Mouse (Mus musculus) NIH3T3 (cell line): Measurements from ENCODE around the gene Chn2.

Experiments
- DNase-seq: peaks from one replicate; pipeline ENCODE4 v3.0.0-alpha.2; 2012; ENCODE audit warnings: low read depth

Chn2 gene

GRCm38 (mm10) chr6:54286813-54287212 is 247.5 kb downstream of the Chn2 start:
- no peak for DNase-seq

GRCm38 (mm10) chr6:54289774-54290500 is 250.6 kb downstream of the Chn2 start:
- DNase-seq = no peak

GRCm38 (mm10) chr6:54297231-54297630 is 257.9 kb downstream of the Chn2 start:
- DNase-seq = no peak

- DNase-seq = no peak
Observed at GRCm38 (mm10) chr6:54299417-54299816, 260.1 kb downstream of the Chn2 start.

- DNase-seq = no peak
Observed at GRCm38 (mm10) chr6:54305777-54306176, 266.4 kb downstream of the Chn2 start.

- no peak for DNase-seq
Observed at GRCm38 (mm10) chr6:54313071-54313470, 273.7 kb downstream of the Chn2 start.

GRCm38 (mm10) chr6:54318618-54319017 is 279.3 kb downstream of the Chn2 start:
- DNase-seq = no peak

- DNase-seq = no peak
Observed at GRCm38 (mm10) chr6:54319198-54319597, 279.8 kb downstream of the Chn2 start.

- no peak for DNase-seq
Observed at GRCm38 (mm10) chr6:54320236-54320635, 280.9 kb downstream of the Chn2 start.

GRCm38 (mm10) chr6:54325246-54325885 is 286.0 kb downstream of the Chn2 start, which contains the start of gene Prr15:
Gene Prr15 (plus strand): TSS chr6:54325835.
- no peak for DNase-seq

- no peak for DNase-seq
Observed at GRCm38 (mm10) chr6:54326671-54327625, 287.6 kb downstream of the Chn2 start.

- no peak for DNase-seq
Observed at GRCm38 (mm10) chr6:54327626-54328003, 288.3 kb downstream of the Chn2 start.

- DNase-seq = no peak
Observed at GRCm38 (mm10) chr6:54328783-54329182, 289.4 kb downstream of the Chn2 start.

GRCm38 (mm10) chr6:54329598-54329997 is 290.2 kb downstream of the Chn2 start:
- DNase-seq = no peak

GRCm38 (mm10) chr6:54330166-54330565 is 290.8 kb downstream of the Chn2 start:
- no peak for DNase-seq

GRCm38 (mm10) chr6:54331765-54332164 is 292.4 kb downstream of the Chn2 start:
- DNase-seq = no peak

- no peak for DNase-seq
Observed at GRCm38 (mm10) chr6:54332203-54332602, 292.8 kb downstream of the Chn2 start.

- DNase-seq = no peak
Observed at GRCm38 (mm10) chr6:54333116-54333651, 293.8 kb downstream of the Chn2 start.

- DNase-seq = no peak
Observed at GRCm38 (mm10) chr6:54333652-54334396, 294.5 kb downstream of the Chn2 start.

GRCm38 (mm10) chr6:54337321-54337720 is 298.0 kb downstream of the Chn2 start:
- no peak for DNase-seq

- no peak for DNase-seq
Observed at GRCm38 (mm10) chr6:54341133-54341532, 301.8 kb downstream of the Chn2 start.

- DNase-seq = no peak
Observed at GRCm38 (mm10) chr6:54342223-54342622, 302.9 kb downstream of the Chn2 start.
